Mouse (Mus musculus): ENCODE data around the gene Map3k14. TPM values are rescaled to one million over a fixed set of nuclear protein-coding genes. Genes with fewer than 3 reads are reported as not detected.

The Map3k14 gene
- polyA plus RNA-seq, 1 experiment from 2014 or later = 5.0 TPM

DNA sequence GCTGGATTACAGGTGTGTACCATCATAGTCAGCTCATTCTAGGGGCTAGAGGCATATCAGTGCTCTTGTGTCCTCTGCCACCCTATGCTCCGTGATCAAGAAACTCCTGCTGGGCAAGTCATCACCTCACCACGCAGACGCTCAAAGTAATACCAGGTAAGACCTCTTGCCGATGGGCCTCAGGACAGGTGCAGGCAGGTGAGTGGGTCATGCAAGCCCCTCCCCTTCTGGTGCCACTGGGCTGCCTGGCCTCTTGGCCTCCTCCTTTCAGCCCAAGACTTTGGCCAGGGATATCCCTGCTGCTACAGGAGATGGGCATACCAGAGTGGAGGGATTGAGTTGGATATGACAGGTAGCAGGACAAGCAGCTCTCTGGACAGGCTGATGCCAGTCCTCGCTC is 48.0 kb downstream of the Map3k14 start:
- peaks cover 6% of the 10 kb centered on the region for H3K4me1 ChIP-seq (replicated peaks)
- no peak for ATAC-seq
- no peak overlapping the region for H3K27ac ChIP-seq
- H3K27me3 ChIP-seq = peaks cover 16% of the 10 kb centered on the region
- H3K9ac ChIP-seq (replicated peaks) = no peak overlapping the region
- H3K36me3 ChIP-seq = peaks cover 44% of the 10 kb centered on the region
- H3K9me3 ChIP-seq = no peaks in the 10 kb centered on the region
- no peak overlapping the region for H3K4me3 ChIP-seq (replicated peaks)
- no peak overlapping the region for H3K4me2 ChIP-seq (replicated peaks)
- WGBS = 92% methylated on average over 5 of the region's 5 CpGs

DNA sequence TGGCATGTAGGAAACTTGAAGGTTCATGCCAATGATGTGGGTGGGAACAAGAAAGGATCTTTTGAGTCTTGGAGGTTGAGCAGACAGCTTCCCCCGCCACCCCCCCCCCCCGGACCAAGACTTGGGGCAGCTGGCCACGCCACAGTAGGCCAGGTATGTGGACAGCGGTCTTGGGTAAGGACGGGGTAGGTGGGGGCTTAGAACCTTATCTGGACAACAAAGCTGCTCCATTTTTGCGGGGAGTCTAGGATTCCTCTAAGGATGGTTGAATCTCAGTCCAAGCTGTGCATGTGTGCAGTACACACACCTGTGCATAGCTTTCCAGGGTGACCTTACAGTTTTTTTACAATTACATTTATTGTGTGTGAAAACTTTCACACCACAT is 48.8 kb downstream of the Map3k14 start:
- H3K4me3 ChIP-seq (replicated peaks) = peak overlapping the region; percentile 60
- peaks cover 16% of the 10 kb centered on the region for H3K27me3 ChIP-seq
- peak overlapping the region; percentile 97 for H3K4me2 ChIP-seq (replicated peaks)
- H3K36me3 ChIP-seq = peaks cover 36% of the 10 kb centered on the region
- H3K9me3 ChIP-seq = no peaks in the 10 kb centered on the region
- peak; percentile 35 for ATAC-seq
- H3K9ac ChIP-seq (replicated peaks) = peak overlapping the region; percentile 78
- 26% methylated on average over 6 of the region's 6 CpGs for WGBS
- peak overlapping the region; percentile 69 for H3K27ac ChIP-seq
- peaks cover 6% of the 10 kb centered on the region for H3K4me1 ChIP-seq (replicated peaks)

DNA sequence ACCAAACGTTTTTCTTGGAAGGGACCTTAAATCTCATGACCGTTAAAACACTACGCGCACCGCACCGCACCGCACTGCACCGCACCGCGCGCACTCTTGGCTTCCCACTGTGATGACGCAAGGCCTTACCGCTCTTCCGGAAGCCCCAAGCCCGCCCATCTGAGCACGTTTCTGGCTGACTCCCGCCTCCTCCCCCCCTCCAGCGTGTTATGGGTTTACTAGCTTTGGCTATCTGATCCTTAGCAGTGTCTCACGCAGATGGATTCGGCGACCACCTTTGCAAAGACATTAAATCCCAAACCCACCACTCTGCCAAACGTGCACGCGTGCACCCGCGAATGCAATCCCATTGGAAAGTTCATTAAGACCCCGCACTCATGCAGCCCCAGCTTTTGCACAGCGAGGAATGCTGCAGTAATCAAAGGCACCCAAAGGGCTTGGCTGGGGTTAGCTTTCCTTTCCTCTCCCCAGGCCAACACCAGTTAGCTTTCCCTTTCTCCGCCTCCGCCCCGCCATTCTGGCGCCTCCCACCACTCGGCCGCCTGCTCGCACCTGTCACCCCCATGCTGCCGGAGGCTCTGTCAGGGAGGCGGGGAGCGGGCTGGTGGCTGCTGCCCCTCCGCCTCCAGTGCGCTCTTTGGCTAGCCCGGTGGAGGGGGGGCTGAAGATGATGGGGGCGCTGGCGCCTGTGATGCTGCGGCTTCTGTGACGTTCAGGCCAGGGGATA is 49.3 kb downstream of the Map3k14 start, which contains the start of gene Spata32:
Gene Spata32, minus strand, starts transcription at position 643 of the 727 bp plus-strand sequence.
- Histone ChIP-seq H3K9ac (replicated peaks) (peak within 1 kb of the TSS; percentile 78), H3K27me3 (peaks cover 16% of the 10 kb centered on the region), H3K27ac (peak within 1 kb of the TSS; percentile 69), H3K36me3 (peaks cover 31% of the 10 kb centered on the region), H3K9me3 (no peaks in the 10 kb centered on the region), H3K4me1 (replicated peaks) (peaks cover 6% of the 10 kb centered on the region), H3K4me2 (replicated peaks) (peak within 1 kb of the TSS; percentile 97), H3K4me3 (replicated peaks) (peak within 1 kb of the TSS; percentile 60)
- ATAC-seq = peak; percentile 88
- under 1% methylated on average over 45 of the region's 45 CpGs for WGBS

DNA sequence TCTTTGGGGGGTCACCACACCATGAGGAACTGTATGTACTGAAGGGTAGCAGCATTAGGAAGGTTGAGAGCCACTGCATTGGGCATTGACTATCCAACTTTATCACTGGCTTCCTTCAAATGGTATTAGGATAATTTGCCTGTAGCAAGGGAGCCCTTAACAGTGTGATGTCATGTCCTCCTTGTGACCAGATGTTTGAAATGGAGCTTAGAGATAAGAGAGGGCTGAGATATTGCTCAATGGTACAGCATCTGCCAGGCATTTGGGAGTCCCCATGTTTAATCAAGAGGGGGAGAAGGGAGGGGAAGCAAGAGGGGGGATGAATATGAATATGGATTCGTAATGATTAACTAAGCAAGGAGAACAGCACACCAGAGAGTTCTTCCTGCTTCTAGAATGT is 51.9 kb downstream of the Map3k14 start:
- peaks cover 12% of the 10 kb centered on the region for H3K36me3 ChIP-seq
- no peak overlapping the region for H3K4me3 ChIP-seq (replicated peaks)
- 80% methylated on average over 1 of the region's 1 CpGs for WGBS
- H3K27me3 ChIP-seq = peaks cover 16% of the 10 kb centered on the region
- H3K9me3 ChIP-seq = no peaks in the 10 kb centered on the region
- no peak overlapping the region for H3K9ac ChIP-seq (replicated peaks)
- H3K4me1 ChIP-seq (replicated peaks) = peaks cover 6% of the 10 kb centered on the region
- no peak overlapping the region for H3K4me2 ChIP-seq (replicated peaks)
- no peak overlapping the region for H3K27ac ChIP-seq
- no peak for ATAC-seq

GRCm38 (mm10) chr11:103213712-103214111 is 53.6 kb downstream of the Map3k14 start:
- H3K9me3 ChIP-seq = no peaks in the 10 kb centered on the region
- no peak overlapping the region for H3K27ac ChIP-seq
- H3K4me2 ChIP-seq (replicated peaks) = no peak overlapping the region
- H3K36me3 ChIP-seq = no peaks in the 10 kb centered on the region
- WGBS = 88% methylated on average over 5 of the region's 5 CpGs
- peaks cover 6% of the 10 kb centered on the region for H3K4me1 ChIP-seq (replicated peaks)
- peaks cover 8% of the 10 kb centered on the region; the same call in 1 of the 2 replicates for H3K27me3 ChIP-seq
- H3K9ac ChIP-seq (replicated peaks) = no peak overlapping the region
- no peak overlapping the region for H3K4me3 ChIP-seq (replicated peaks)
- ATAC-seq = no peak

DNA sequence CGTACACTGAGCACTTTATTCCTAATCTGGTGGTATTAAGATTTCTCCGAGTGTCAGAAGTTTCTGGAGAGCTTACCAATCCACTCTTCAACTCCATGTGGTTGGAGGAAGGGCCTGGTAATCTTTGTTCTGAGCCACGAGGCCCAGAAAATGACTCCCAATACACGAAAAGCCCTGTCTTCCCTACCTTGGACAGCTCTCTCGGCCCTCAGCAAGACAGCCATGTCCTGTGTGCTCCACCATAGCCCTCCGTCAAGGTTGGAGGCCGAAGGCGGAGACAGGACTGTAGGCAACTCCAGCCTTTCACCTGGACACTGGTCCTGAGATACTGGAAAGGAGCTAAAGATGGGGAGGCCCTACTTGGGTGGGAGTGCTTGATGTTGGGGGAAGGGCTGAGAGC is 57.0 kb downstream of the Map3k14 start:
- Histone ChIP-seq H3K4me2 (replicated peaks) (no peak overlapping the region), H3K27me3 (no peaks in the 10 kb centered on the region), H3K36me3 (no peaks in the 10 kb centered on the region), H3K9me3 (no peaks in the 10 kb centered on the region), H3K4me3 (replicated peaks) (no peak overlapping the region), H3K27ac (no peak overlapping the region), H3K9ac (replicated peaks) (no peak overlapping the region), H3K4me1 (replicated peaks) (no peaks in the 10 kb centered on the region)
- no peak for ATAC-seq
- 77% methylated on average over 8 of the region's 8 CpGs for WGBS

GRCm38 (mm10) chr11:103208458-103208857 is 58.8 kb downstream of the Map3k14 start, which contains the start of gene 1700023F06Rik:
Gene 1700023F06Rik (minus strand): TSS chr11:103208558.
- Histone ChIP-seq H3K4me1 (replicated peaks) (no peaks in the 10 kb centered on the region), H3K4me3 (replicated peaks) (no peak within 1 kb of the TSS), H3K27me3 (no peaks in the 10 kb centered on the region), H3K9me3 (no peaks in the 10 kb centered on the region), H3K36me3 (no peaks in the 10 kb centered on the region), H3K9ac (replicated peaks) (no peak within 1 kb of the TSS), H3K27ac (no peak within 1 kb of the TSS), H3K4me2 (replicated peaks) (no peak within 1 kb of the TSS)
- WGBS = 90% methylated on average over 3 of the region's 3 CpGs
- ATAC-seq = no peak

DNA sequence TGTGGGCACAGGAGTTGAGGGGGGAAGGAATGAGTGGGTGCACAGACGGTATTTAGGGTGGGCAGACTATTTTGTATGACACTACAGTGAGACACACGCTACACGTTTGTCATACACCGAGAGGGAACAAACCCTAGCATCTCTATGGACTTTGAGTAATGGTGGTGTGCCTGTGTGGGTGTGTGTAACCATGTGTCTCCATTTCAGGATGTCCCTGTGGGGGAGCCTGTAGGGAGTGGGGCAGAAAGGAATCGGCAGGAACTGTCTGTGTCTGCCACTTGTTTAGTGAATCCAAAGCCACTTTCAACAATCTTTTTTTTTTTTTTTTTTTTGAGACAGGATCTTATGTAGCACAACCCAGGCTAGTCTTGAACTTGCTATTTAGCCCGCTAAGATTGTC is 61.1 kb downstream of the Map3k14 start:
- ATAC-seq = no peak
- Histone ChIP-seq H3K4me3 (replicated peaks) (no peak overlapping the region), H3K4me1 (replicated peaks) (peaks cover 9% of the 10 kb centered on the region), H3K36me3 (no peaks in the 10 kb centered on the region), H3K27me3 (peaks cover 8% of the 10 kb centered on the region), H3K27ac (no peak overlapping the region), H3K9me3 (no peaks in the 10 kb centered on the region), H3K4me2 (replicated peaks) (no peak overlapping the region), H3K9ac (replicated peaks) (no peak overlapping the region)
- WGBS = 91% methylated on average over 6 of the region's 6 CpGs

DNA sequence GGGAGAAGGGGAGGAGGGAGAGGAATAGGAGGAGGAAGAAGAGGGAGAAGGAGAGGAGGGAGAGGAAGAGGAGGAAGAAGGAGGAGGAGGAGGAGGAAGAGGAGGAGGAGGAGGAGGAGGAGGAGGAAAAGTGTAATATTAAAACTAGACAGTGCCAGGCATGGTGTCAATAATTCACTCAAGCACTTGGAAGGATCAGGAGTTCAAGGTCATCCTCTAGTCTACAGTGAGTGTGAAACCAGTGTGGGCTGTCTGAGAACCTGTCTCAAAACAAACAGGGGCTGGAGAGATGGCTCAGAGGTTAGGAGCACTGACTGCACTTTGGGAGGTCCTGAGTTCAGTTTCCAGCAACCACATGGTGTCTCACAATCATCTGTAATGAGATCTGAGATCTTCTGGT is 64.9 kb downstream of the Map3k14 start:
- ATAC-seq = no peak
- Histone ChIP-seq H3K4me3 (replicated peaks) (no peak overlapping the region), H3K9me3 (no peaks in the 10 kb centered on the region), H3K27me3 (peaks cover 47% of the 10 kb centered on the region), H3K4me1 (replicated peaks) (peaks cover 29% of the 10 kb centered on the region), H3K36me3 (no peaks in the 10 kb centered on the region), H3K4me2 (replicated peaks) (no peak overlapping the region), H3K9ac (replicated peaks) (no peak overlapping the region), H3K27ac (no peak overlapping the region)

DNA sequence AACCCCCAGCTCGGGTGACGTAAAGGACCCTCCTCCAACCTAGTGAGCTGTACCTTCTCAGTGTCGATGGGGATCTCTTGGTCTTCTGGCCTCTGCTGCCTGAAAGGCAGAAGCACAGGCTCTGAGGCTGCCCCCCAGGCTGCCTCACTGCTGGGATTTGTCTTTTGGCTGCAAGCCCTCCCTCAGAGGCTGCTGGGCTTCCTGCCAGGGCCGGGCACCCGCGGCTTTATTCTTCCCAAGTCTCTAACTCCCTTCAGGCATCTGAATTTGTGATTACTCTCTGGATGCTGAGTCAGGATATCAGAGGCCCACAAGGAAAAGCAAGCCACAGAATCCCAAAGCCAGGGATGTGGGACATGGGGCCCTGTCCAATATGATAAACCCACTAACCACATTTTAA is 65.6 kb downstream of the Map3k14 start:
- 0 out of 2 replicates have a peak, but pooled peaks cover 3% of the 10 kb centered on the region for H3K36me3 ChIP-seq
- peaks cover 29% of the 10 kb centered on the region for H3K4me1 ChIP-seq (replicated peaks)
- H3K9me3 ChIP-seq = no peaks in the 10 kb centered on the region
- H3K4me2 ChIP-seq (replicated peaks) = no peak overlapping the region
- H3K4me3 ChIP-seq (replicated peaks) = no peak overlapping the region
- WGBS = 18% methylated on average over 6 of the region's 6 CpGs
- H3K27ac ChIP-seq = peak overlapping the region; percentile 44
- H3K27me3 ChIP-seq = peaks cover 54% of the 10 kb centered on the region
- ATAC-seq = peak; percentile 62
- H3K9ac ChIP-seq (replicated peaks) = no peak overlapping the region

DNA sequence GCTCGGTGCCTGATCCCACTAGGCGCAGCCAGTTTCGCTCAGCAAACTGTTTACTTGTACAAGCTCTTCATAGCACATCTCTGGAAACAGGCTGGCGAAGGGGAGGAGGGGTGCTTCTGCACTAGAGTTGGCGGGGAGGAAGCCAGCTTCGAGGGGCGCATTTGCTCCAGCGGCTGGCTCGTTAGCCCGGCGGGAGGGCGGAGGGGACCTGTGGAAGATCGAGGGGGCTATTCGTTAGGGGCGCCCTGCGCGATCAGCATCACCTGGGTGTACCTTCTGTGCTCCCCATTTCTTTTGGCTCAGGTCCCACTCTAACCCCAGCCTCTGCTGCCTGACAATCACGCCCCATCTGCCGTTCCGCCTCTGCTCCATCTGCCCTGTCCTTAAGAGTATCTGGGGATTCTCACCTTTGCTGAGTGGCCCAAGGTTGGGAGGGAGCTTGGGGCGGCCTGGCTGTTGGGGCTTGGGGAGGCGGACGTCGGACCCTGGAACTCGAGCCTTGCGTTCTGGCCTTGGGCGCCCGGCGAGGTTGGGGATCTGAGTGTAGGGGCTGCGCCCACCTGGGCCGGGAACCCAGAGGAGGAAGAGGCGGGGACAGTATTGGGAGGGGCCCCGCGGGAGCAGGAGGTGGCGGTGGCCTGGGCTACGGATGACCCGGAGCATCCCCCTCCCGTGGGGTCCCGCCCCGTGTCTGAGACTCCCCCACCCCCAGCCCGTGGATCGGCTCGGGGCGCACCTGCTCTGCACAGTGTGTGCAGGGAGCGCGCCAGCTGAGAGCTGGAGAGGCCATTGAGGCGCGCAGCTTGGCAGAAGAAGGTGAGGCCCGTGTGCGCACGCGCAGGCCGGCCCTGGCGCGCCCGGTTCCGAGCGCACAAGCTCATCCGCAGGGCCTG is 68.1 kb downstream of the Map3k14 start:
- Histone ChIP-seq H3K36me3 (peaks cover 12% of the 10 kb centered on the region; the same call in 1 of the 2 replicates), H3K4me2 (replicated peaks) (peak overlapping the region; percentile 83), H3K4me3 (replicated peaks) (peak overlapping the region; percentile 52), H3K27ac (no peak overlapping the region), H3K27me3 (peaks cover 79% of the 10 kb centered on the region), H3K9me3 (no peaks in the 10 kb centered on the region), H3K4me1 (replicated peaks) (peaks cover 29% of the 10 kb centered on the region), H3K9ac (replicated peaks) (peak overlapping the region; percentile 71)
- 1% methylated on average over 58 of the region's 59 CpGs for whole genome bisulfite sequencing
- ATAC-seq = peak; percentile 74

GRCm38 (mm10) chr11:103198339-103198738 is 68.9 kb downstream of the Map3k14 start:
- no peaks in the 10 kb centered on the region for H3K9me3 ChIP-seq
- H3K36me3 ChIP-seq = peaks cover 12% of the 10 kb centered on the region; the same call in 1 of the 2 replicates
- H3K4me3 ChIP-seq (replicated peaks) = peak overlapping the region; percentile 52; the same call in 1 of the 2 replicates
- ATAC-seq = no peak
- no peak overlapping the region for H3K27ac ChIP-seq
- WGBS = 3% methylated on average over 16 of the region's 16 CpGs
- peaks cover 29% of the 10 kb centered on the region for H3K4me1 ChIP-seq (replicated peaks)
- peaks cover 87% of the 10 kb centered on the region for H3K27me3 ChIP-seq
- H3K9ac ChIP-seq (replicated peaks) = no peak overlapping the region; the same call in 1 of the 2 replicates
- peak overlapping the region; percentile 83 for H3K4me2 ChIP-seq (replicated peaks)

Data from midbrain, embryonic 13.5 days (tissue).